Mouse (Mus musculus): ENCODE data around the gene Ptges.

DNA sequence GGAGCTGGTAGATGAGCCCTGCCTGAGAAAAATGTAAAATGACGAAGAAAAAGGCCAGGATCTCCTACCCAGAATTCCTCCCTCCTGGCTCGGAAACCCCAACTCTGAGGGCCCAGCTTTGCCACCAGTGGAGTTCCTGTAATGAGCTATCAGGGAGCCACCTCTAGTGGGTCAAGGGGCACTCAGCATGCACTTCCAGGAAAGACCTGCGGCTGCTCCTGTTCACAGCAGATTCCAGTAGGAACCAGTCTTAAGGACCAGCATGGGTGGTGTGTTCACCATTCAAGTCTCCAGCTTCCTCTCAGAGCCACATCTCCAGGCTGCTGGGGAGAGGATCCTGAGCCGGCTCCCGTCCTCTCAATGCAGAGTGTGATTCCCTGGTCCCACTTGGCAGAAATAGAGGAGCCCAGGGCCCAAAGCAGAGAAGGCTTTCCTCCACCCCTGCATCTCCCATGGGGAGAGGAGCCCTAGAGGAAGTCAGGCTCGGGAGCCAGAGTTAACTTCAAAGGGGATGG lies 28.0 kb downstream of the Ptges start:
- TF ChIP-seq CTCF (IDR thresholded peaks at IDR 0.05) (no peak), EP300 (IDR thresholded peaks at IDR 0.05) (peak; percentile 64)

All from lung, postnatal 0 days (tissue).